Mouse (Mus musculus) left cerebral cortex, adult 18-20 months (tissue): ENCODE measurements around the gene Igsf9. TPM values are rescaled to one million over a fixed set of nuclear protein-coding genes. Genes with fewer than 3 reads are reported as not detected.

Source experiments
- total RNA-seq, 2 experiments: library from RNA; stranded (reverse); gene quantifications; 2 replicates each; pipeline ENCODE4 v1.2.3; 2021

Igsf9 gene
- total RNA-seq, 2 experiments from 2014 or later = 6.3 to 7.0 TPM

Other genes with a start within 250 kb of the Igsf9 start
- not detected for gene Atp1a4, start 223.4 kb upstream of the Igsf9 start, total RNA-seq
- gene Igsf8, start 220.1 kb upstream of the Igsf9 start, total RNA-seq = 100 to 1,000 TPM; 278 to 283 TPM
- gene Atp1a2, start 183.7 kb upstream of the Igsf9 start, total RNA-seq = 100 to 1,000 TPM; 588 to 687 TPM
- gene Kcnj9, start 152.5 kb upstream of the Igsf9 start, total RNA-seq = 100 to 1,000 TPM; 132 to 133 TPM
- gene Kcnj10, start 140.6 kb upstream of the Igsf9 start, total RNA-seq = 10 to 100 TPM; 67.5 to 87.1 TPM
- 1 to 10 TPM; 7.9 to 8.6 TPM for gene Pigm, start 105.2 kb upstream of the Igsf9 start, total RNA-seq
- gene Slamf9, start 6.4 kb upstream of the Igsf9 start, total RNA-seq = 1 to 10 TPM in 1 of 2 experiments, under 1 TPM in 1; 0.61 to 1.0 TPM
- 10 to 100 TPM in 1 of 2 experiments, 1 to 10 TPM in 1; 8.2 to 12.3 TPM for gene Tagln2, start 18.3 kb downstream of the Igsf9 start, total RNA-seq
- gene Cfap45, start 39.0 kb downstream of the Igsf9 start, total RNA-seq = 1 to 10 TPM; 2.9 to 4.2 TPM
- gene Vsig8, start 74.2 kb downstream of the Igsf9 start, total RNA-seq = under 1 TPM; 0.21 to 0.23 TPM
- gene Slamf8, start 108.8 kb downstream of the Igsf9 start, total RNA-seq = not detected
- gene Fcrl6, start 120.8 kb downstream of the Igsf9 start, total RNA-seq = not detected
- 1 to 10 TPM; 4.1 to 6.1 TPM for gene Dusp23, start 151.2 kb downstream of the Igsf9 start, total RNA-seq
- not detected for gene Crp, start 216.3 kb downstream of the Igsf9 start, total RNA-seq